Mouse (Mus musculus): ENCODE data around the gene Sptb.

GRCm38 (mm10) chr12:76722026-76722425 is 11.7 kb upstream of the Sptb start:
- TF ChIP-seq CTCF (IDR thresholded peaks at IDR 0.05; ENCODE audit: insufficient read depth, low read length) (no peak), POLR2A (IDR thresholded peaks at IDR 0.05; ENCODE audit: borderline replicate concordance, extremely low read depth, low read depth, low read length) (no peak)
